Mouse (Mus musculus) forebrain, embryonic 14.5 days (tissue): ENCODE results near the gene Zbtb5. TPM values are rescaled to one million over a fixed set of nuclear protein-coding genes. Genes with fewer than 3 reads are reported as not detected.
"Not testable (repeated sequence)": the region's sequence is repeated elsewhere in the genome, so short reads cannot be mapped to it uniquely, and the experiment has no call there.

Experiments used
- ATAC-seq: fragments of 200-750 bp; cut with Nextera tagmentation; 2 replicates; pipeline ENCODE4 v1.8.0; 2017; ENCODE audit warnings: mild to moderate bottlenecking, moderate library complexity
- DNase-seq: peaks from one replicate; pipeline ENCODE4 v3.0.0-alpha.2; 2015; ENCODE audit warnings: low spot score
- H3K27ac ChIP-seq: fragments of 300-500 bp; sonication (generic); 2 replicates; pipeline ENCODE4 v1.5.1; 2014; ENCODE audit warnings: low read depth, mild to moderate bottlenecking, control low read depth, low read length, moderate library complexity
- H3K27me3 ChIP-seq: fragments of 300-500 bp; sonication (generic); replicated peaks from 2 replicates; pipeline ENCODE4 v1.6.1; 2014; ENCODE audit warnings: low read length, control low read depth, mixed read lengths; ENCODE audit not compliant: control insufficient read depth, insufficient read depth
- H3K36me3 ChIP-seq: fragments of 300-500 bp; sonication (generic); 2 replicates; pipeline ENCODE4 v1.6.1; 2014; ENCODE audit warnings: low read length, control low read depth; ENCODE audit not compliant: control insufficient read depth, insufficient read depth
- H3K4me1 ChIP-seq: fragments of 300-500 bp; sonication (generic); 2 replicates; pipeline ENCODE4 v1.6.1; 2014; ENCODE audit warnings: antibody characterized with exemption, low read length, control low read depth; ENCODE audit not compliant: control insufficient read depth, insufficient read depth
- H3K4me2 ChIP-seq: fragments of 300-500 bp; sonication (generic); 2 replicates; pipeline ENCODE4 v1.6.1; 2014; ENCODE audit warnings: mild to moderate bottlenecking, control low read depth, low read length
- H3K4me3 ChIP-seq: fragments of 300-500 bp; sonication (generic); 2 replicates; pipeline ENCODE4 v1.5.1; 2014; ENCODE audit warnings: low read depth, low read length, control low read depth
- H3K9ac ChIP-seq: fragments of 300-500 bp; sonication (generic); 2 replicates; pipeline ENCODE4 v1.6.1; 2014; ENCODE audit warnings: mild to moderate bottlenecking, low read length, control low read depth, moderate library complexity
- H3K9me3 ChIP-seq: fragments of 300-500 bp; sonication (generic); replicated peaks from 2 replicates; pipeline ENCODE4 v1.6.1; 2016; ENCODE audit warnings: low read length, control low read depth, mixed read lengths; ENCODE audit not compliant: control insufficient read depth
- WGBS: fragments of 180-500 bp; shearing (Covaris S2); extraction: QIAGEN DNeasy Blood & Tissue Kit; methylation state at CpG from one replicate; pipeline ENCODE4 v1.1.7; 2014; 5-methylcytosine and 5-hydroxymethylcytosine counted together
- polyA plus RNA-seq: library from polyadenylated mRNA; unstranded; fragments of >200 nt; fragmentation: Nextera tagmentation; extraction: Ambion mirVana; gene quantifications from 2 replicates; pipeline ENCODE4 v1.2.1, GENCODE M21; 2014

The Zbtb5 gene
- polyA plus RNA-seq, 1 experiment from 2014 or later, result 48.9 TPM

DNA sequence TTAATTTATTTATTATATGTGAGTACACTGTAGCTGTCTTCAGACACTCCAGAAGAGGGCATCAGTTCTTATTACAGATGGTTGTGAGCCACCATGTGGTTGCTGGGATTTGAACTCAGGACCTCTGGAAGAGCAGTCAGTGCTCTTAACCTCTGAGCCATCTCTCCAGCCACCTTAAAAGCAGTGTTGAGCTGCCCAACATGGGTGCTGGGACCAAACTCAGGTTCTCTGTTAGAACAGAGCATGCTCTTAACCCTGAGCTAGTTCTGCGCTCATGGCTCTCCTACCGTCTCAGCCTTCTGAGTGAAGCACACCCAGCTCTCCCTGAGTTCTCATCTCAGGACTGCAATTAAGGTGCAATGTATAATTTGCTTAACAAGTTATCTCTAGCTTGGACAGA is 66.1 kb downstream of the Zbtb5 start:
- not testable (repeated sequence) for H3K4me1 ChIP-seq, H3K4me2 ChIP-seq, H3K4me3 ChIP-seq, H3K27me3 ChIP-seq, H3K9me3 ChIP-seq, H3K36me3 ChIP-seq, ATAC-seq, H3K27ac ChIP-seq, DNase-seq, H3K9ac ChIP-seq
- 98% methylated on average over 2 of the region's 2 CpGs for WGBS

GRCm38 (mm10) chr4:44944426-44945075 is 67.7 kb downstream of the Zbtb5 start:
- Histone ChIP-seq H3K4me1 (no peaks in the 10 kb centered on the region), H3K9ac (no peak overlapping the region), H3K36me3 (no peaks in the 10 kb centered on the region), H3K9me3 (no peaks in the 10 kb centered on the region), H3K27me3 (no peaks in the 10 kb centered on the region), H3K27ac (no peak overlapping the region), H3K4me2 (no peak overlapping the region), H3K4me3 (no peak overlapping the region)
- no peak for DNase-seq
- 72% methylated on average over 10 of the region's 10 CpGs for WGBS
- no peak for ATAC-seq

- H3K27ac ChIP-seq, result no peak overlapping the region
- 88% methylated on average over 6 of the region's 6 CpGs for WGBS
- H3K4me2 ChIP-seq, result no peak overlapping the region
- no peaks in the 10 kb centered on the region for H3K36me3 ChIP-seq
- DNase-seq, result no peak
- ATAC-seq, result no peak
- no peaks in the 10 kb centered on the region for H3K9me3 ChIP-seq
- no peak overlapping the region for H3K9ac ChIP-seq
- H3K4me1 ChIP-seq, result no peaks in the 10 kb centered on the region
- H3K27me3 ChIP-seq, result no peaks in the 10 kb centered on the region
- H3K4me3 ChIP-seq, result no peak overlapping the region
Measured at GRCm38 (mm10) chr4:44943480-44943879, 68.7 kb downstream of the Zbtb5 start.

DNA sequence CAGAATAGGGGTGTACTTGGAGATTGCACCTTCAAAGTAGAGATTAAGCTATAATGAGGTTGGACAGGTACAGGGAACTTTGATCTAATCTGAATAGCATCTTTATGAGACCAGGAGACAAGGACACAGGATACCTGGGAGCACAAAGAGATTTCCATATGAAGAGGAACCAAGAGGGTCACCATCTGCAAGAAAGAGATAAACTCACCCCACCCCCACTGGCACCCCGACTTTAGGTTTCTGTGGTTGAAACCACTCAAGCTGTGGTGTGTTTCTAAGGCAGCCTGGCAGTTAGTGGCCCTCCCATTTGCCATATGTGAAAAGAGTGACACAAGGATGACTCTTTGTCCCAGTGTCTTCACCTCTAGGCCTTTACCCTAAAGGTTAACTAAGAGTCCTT is 70.0 kb downstream of the Zbtb5 start:
- Histone ChIP-seq H3K9ac (no peak overlapping the region), H3K36me3 (no peaks in the 10 kb centered on the region), H3K4me2 (no peak overlapping the region), H3K4me1 (no peaks in the 10 kb centered on the region), H3K4me3 (no peak overlapping the region), H3K27ac (no peak overlapping the region), H3K27me3 (no peaks in the 10 kb centered on the region), H3K9me3 (no peaks in the 10 kb centered on the region)
- no peak for ATAC-seq
- WGBS, result 100% methylated on average over 1 of the region's 1 CpGs
- DNase-seq, result no peak

Other genes starting within 250 kb of the Zbtb5 start
- 17.9 and 21.1 TPM in 2 replicates for gene Grhpr, start 31.0 kb downstream of the Zbtb5 start, polyA plus RNA-seq
- gene Polr1e, start 6.2 kb upstream of the Zbtb5 start, polyA plus RNA-seq, result 35.3 and 38.7 TPM in 2 replicates
- 10.4 and 15.8 TPM in 2 replicates for gene Fbxo10, start 72.2 kb upstream of the Zbtb5 start, polyA plus RNA-seq
- gene Tomm5, start 95.7 kb upstream of the Zbtb5 start, polyA plus RNA-seq, result 154 and 176 TPM in 2 replicates
- gene Frmpd1, start 172.5 kb upstream of the Zbtb5 start, polyA plus RNA-seq, result 0.25 and 0.62 TPM in 2 replicates